Mouse (Mus musculus): ENCODE measurements around the gene Pnrc1. TPM values are rescaled to one million over a fixed set of nuclear protein-coding genes. Genes with fewer than 3 reads are reported as not detected.
A peak's percentile ranks its signal among the peaks of the same experiment; 100 is the strongest.

Pnrc1 gene
- polyA plus RNA-seq, 2 experiments, result 61.4 to 121 TPM

DNA sequence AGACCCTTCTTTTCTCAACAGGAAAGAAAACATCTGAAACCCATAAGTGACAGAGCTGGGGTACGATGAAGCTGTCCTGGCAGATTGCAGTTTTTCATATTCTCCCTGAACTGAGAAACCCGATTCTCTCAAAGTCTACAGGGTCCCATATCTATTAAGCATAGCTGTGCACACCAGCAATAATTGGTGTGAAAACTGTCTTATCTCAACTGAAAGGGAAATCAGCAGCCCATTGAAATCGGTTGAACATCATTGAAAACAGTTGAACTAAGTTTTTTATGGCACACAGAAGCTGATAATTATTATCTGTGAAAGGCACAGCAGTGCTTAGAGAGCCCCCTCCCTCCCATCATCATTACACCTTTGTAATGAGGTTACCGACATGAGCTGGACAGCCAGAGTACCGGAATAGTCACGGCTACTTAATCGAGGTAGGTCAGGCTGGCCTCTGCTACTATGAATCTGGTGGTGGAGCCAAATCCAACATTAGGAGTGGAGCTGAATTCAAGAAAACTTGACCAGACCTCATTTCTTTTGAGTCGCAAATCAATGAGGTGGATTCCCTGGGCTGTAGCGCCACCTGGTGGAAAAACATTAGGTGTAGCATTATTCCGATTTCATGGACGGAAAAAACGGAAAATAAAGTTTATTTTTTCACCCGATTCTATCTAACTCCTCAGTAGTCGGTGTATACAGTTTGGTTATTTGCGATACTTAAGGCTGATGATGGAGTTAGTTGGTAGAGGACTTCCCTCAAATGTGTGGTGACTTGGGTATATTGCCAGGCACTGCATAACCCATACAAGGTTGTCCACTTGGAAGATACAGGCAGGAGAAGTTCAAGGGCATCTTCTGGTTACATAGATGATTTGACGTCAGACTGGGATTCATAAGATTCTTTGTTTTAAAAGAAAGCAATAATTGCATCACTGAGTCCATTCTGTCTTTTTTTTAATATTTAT lies 2.7 kb upstream of the Pnrc1 start:
- Histone ChIP-seq H3K27ac (replicated peaks; ENCODE audit: low read depth, low read length) (no peak overlapping the region), H3K4me1 (ENCODE audit: control insufficient read depth, insufficient read depth, low read length) (peaks cover 6% of the 10 kb centered on the region; the same call in 1 of the 2 replicates), H3K9me3 (ENCODE audit: control insufficient read depth, low read length) (no peaks in the 10 kb centered on the region), H3K9ac (ENCODE audit: low read depth, low read length, severe bottlenecking) (no peak overlapping the region), H3K27me3 (ENCODE audit: control insufficient read depth, insufficient read depth, low read length) (no peaks in the 10 kb centered on the region), H3K4me3 (replicated peaks; ENCODE audit: low read length) (no peak overlapping the region), H3K36me3 (ENCODE audit: control insufficient read depth, insufficient read depth, low read length) (no peaks in the 10 kb centered on the region), H3K4me2 (replicated peaks; ENCODE audit: low read depth, low read length, severe bottlenecking) (no peak overlapping the region; the same call in 1 of the 2 replicates)
- WGBS, result 18% methylated on average over 16 of the region's 16 CpGs
- DNase-seq (ENCODE audit: low spot score) (peak; percentile 66), ATAC-seq (ENCODE audit: low FRiP score, low read depth) (no peak)
- 0 out of 2 replicates have a peak, but pooled peaks have one; percentile 16 for TF ChIP-seq POLR2A (IDR thresholded peaks at IDR 0.05; ENCODE audit: borderline replicate concordance, extremely low read depth, insufficient read depth, insufficient read length)

DNA sequence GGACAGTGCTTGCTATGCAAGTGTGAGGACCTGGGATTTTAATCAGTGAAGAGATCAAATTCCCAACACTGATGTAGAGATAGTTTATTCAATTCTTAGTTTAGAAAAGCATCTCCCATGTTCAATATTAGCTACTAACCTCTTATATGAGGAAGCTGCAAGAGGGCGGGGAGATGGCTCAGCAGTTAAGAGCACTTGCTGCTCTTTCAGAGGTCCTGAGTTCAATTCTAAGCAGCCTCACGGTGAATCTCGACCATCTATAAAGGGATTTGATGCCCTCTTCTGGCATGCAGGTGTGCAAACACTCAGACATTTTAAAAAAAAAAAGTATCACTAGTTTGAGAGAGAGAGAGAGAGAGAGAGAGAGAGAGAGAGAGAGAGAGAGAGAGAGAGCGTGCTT lies 915 bp upstream of the Pnrc1 start:
- H3K27me3 ChIP-seq (ENCODE audit: control insufficient read depth, insufficient read depth, low read length), result no peaks in the 10 kb centered on the region
- no peak overlapping the region for H3K9ac ChIP-seq (ENCODE audit: low read depth, low read length, severe bottlenecking)
- peaks cover 6% of the 10 kb centered on the region; the same call in 1 of the 2 replicates for H3K4me1 ChIP-seq (ENCODE audit: control insufficient read depth, insufficient read depth, low read length)
- ATAC-seq (ENCODE audit: low FRiP score, low read depth), result no peak
- no peak for DNase-seq (ENCODE audit: low spot score)
- WGBS, result 59% methylated on average over 4 of the region's 4 CpGs
- no peak overlapping the region for H3K4me2 ChIP-seq (replicated peaks; ENCODE audit: low read depth, low read length, severe bottlenecking)
- TF ChIP-seq POLR2A (IDR thresholded peaks at IDR 0.05; ENCODE audit: borderline replicate concordance, extremely low read depth, insufficient read depth, insufficient read length), result no peak
- H3K9me3 ChIP-seq (ENCODE audit: control insufficient read depth, low read length), result no peaks in the 10 kb centered on the region
- H3K27ac ChIP-seq (replicated peaks; ENCODE audit: low read depth, low read length), result peak overlapping the region; percentile 71; the same call in 1 of the 2 replicates
- H3K36me3 ChIP-seq (ENCODE audit: control insufficient read depth, insufficient read depth, low read length), result no peaks in the 10 kb centered on the region
- H3K4me3 ChIP-seq (replicated peaks; ENCODE audit: low read length), result no peak overlapping the region

DNA sequence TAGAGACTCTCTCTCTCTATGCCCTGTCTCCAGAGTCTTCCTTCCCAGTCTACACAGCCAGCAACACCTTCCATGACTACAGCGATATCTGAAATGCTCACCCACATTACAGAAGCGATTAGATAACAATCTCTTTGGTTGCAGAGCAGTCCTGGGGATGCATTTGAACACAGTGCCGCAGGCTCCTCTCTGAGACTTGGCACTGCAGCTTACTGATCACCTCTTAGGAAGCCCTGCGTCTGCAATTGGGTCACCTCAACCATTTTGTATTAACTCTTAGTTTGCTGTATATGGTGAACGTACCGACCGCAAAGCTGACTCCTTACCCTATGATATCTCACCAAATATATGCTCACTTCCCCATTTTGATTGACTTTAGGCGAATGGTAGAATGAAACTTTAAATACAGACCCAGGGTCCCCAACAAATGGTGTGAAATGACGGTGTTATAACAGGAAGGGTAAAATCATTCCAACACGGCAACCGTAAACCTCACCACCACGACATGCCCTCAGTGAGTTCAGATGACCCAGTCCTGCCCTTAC lies 785 bp downstream of the Pnrc1 start:
- WGBS, result 73% methylated on average over 12 of the region's 12 CpGs
- peak overlapping the region; percentile 36 for H3K4me2 ChIP-seq (replicated peaks; ENCODE audit: low read depth, low read length, severe bottlenecking)
- no peak for TF ChIP-seq POLR2A (IDR thresholded peaks at IDR 0.05; ENCODE audit: borderline replicate concordance, extremely low read depth, insufficient read depth, insufficient read length)
- H3K36me3 ChIP-seq (ENCODE audit: control insufficient read depth, insufficient read depth, low read length), result no peaks in the 10 kb centered on the region
- peak overlapping the region; percentile 22 for H3K4me3 ChIP-seq (replicated peaks; ENCODE audit: low read length)
- no peaks in the 10 kb centered on the region for H3K27me3 ChIP-seq (ENCODE audit: control insufficient read depth, insufficient read depth, low read length)
- ATAC-seq (ENCODE audit: low FRiP score, low read depth), result no peak
- 0 out of 2 replicates have a peak overlapping the region, but pooled peaks have one; percentile 0 for H3K9ac ChIP-seq (ENCODE audit: low read depth, low read length, severe bottlenecking)
- peaks cover 6% of the 10 kb centered on the region; the same call in 1 of the 2 replicates for H3K4me1 ChIP-seq (ENCODE audit: control insufficient read depth, insufficient read depth, low read length)
- H3K9me3 ChIP-seq (ENCODE audit: control insufficient read depth, low read length), result no peaks in the 10 kb centered on the region
- no peak for DNase-seq (ENCODE audit: low spot score)
- peak overlapping the region; percentile 28; the same call in 1 of the 2 replicates for H3K27ac ChIP-seq (replicated peaks; ENCODE audit: low read depth, low read length)

DNA sequence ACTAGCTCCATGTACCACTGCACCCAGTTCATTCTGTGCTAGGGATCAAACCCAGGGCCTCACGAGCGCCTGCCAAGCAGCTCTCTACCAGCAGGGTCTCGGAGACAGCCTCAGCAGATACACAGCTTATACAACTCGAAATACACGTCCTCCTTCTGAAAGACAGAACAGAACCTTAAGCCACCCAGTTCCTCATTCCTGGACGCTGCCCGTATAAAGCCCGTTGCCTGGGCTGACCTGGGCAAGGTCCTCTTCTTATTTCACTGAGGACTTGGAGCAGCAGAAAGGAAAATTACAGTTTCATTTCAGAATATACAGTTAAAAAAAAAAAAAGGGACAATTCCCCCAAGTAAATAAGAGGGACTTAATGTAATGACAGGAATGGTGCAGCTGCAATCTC lies 4.5 kb downstream of the Pnrc1 start:
- 85% methylated on average over 8 of the region's 8 CpGs for WGBS

DNA sequence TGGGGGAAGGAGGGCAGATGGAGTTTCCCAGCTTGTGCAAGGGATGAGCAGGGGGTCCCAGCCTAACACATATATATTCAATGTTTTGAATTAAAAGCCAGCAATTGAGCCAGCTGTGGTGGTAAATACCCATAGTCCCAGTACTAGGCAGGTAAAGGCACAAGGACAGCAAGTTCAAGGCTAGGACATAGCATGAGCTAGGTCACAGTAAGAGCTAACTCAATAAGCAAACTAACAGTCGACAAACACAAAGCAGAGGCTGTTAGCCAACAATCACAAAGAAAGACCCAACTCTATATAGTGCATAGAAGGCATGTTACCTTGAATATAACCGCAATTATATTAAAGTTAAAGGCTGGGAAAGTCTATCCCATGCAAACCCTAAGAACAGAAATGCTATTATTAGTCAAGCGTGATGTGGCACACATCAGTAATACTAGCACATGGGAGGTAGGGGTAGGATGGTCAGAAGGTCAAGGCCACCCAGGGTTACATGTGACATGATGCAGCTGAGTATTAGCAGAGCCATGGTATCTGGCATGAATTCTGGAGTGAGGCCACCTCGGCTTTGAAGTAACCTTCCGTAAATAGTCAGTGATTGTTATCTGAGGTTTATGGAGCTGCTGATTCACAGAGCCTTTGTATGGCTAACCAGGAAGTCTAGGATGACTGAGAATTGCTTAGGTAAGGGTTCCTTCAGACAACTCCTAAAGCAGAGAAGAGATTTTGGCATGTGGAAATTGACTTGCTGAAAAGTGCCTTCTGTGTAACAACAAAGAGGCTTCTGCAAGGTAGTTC lies 5.7 kb downstream of the Pnrc1 start:
- Histone ChIP-seq H3K9ac (ENCODE audit: low read depth, low read length, severe bottlenecking) (no peak overlapping the region), H3K4me1 (ENCODE audit: control insufficient read depth, insufficient read depth, low read length) (no peaks in the 10 kb centered on the region), H3K27me3 (ENCODE audit: control insufficient read depth, insufficient read depth, low read length) (no peaks in the 10 kb centered on the region), H3K4me3 (replicated peaks; ENCODE audit: low read length) (no peak overlapping the region), H3K27ac (replicated peaks; ENCODE audit: low read depth, low read length) (no peak overlapping the region), H3K4me2 (replicated peaks; ENCODE audit: low read depth, low read length, severe bottlenecking) (no peak overlapping the region), H3K9me3 (ENCODE audit: control insufficient read depth, low read length) (no peaks in the 10 kb centered on the region), H3K36me3 (ENCODE audit: control insufficient read depth, insufficient read depth, low read length) (no peaks in the 10 kb centered on the region)
- 80% methylated on average over 5 of the region's 5 CpGs for WGBS
- no peak for DNase-seq (ENCODE audit: low spot score)
- ATAC-seq (ENCODE audit: low FRiP score, low read depth), result no peak
- TF ChIP-seq POLR2A (IDR thresholded peaks at IDR 0.05; ENCODE audit: borderline replicate concordance, extremely low read depth, insufficient read depth, insufficient read length), result no peak

More for the DNA sequence above, 4.5 kb downstream of the Pnrc1 start:
- Histone ChIP-seq H3K27me3 (ENCODE audit: control insufficient read depth, insufficient read depth, low read length) (no peaks in the 10 kb centered on the region), H3K36me3 (ENCODE audit: control insufficient read depth, insufficient read depth, low read length) (no peaks in the 10 kb centered on the region), H3K4me2 (replicated peaks; ENCODE audit: low read depth, low read length, severe bottlenecking) (no peak overlapping the region), H3K4me3 (replicated peaks; ENCODE audit: low read length) (no peak overlapping the region), H3K9ac (ENCODE audit: low read depth, low read length, severe bottlenecking) (no peak overlapping the region), H3K4me1 (ENCODE audit: control insufficient read depth, insufficient read depth, low read length) (peaks cover 3% of the 10 kb centered on the region; the same call in 1 of the 2 replicates), H3K9me3 (ENCODE audit: control insufficient read depth, low read length) (no peaks in the 10 kb centered on the region), H3K27ac (replicated peaks; ENCODE audit: low read depth, low read length) (no peak overlapping the region)
- ATAC-seq (ENCODE audit: low FRiP score, low read depth), result no peak
- no peak for TF ChIP-seq POLR2A (IDR thresholded peaks at IDR 0.05; ENCODE audit: borderline replicate concordance, extremely low read depth, insufficient read depth, insufficient read length)
- no peak for DNase-seq (ENCODE audit: low spot score)
